Comparison of ENCODE assay signal across 16 mouse cellular contexts in genomic region chr5:129506886-129507285, GRCm38 (mm10).
"Had no signal": no experiment of that assay in that cellular context is flagged by ENCODE, and none has a peak within 500 bp of the region (broad histone marks: within the 10 kb centered on the region; RNA-seq: fewer than 3 reads in every experiment).

No protein-coding gene starts in this region.

- H3K9ac ChIP-seq: neural tube, embryonic 13.5 days; neural tube, embryonic 15.5 days; stomach, embryonic 15.5 days had no signal

- H3K27me3 ChIP-seq: neural tube, embryonic 13.5 days; neural tube, embryonic 15.5 days; stomach, embryonic 15.5 days had no signal

- H3K4me2 ChIP-seq: neural tube, embryonic 13.5 days; neural tube, embryonic 15.5 days; stomach, embryonic 15.5 days had no signal

- H3K9me3 ChIP-seq: neural tube, embryonic 13.5 days; neural tube, embryonic 15.5 days; stomach, embryonic 15.5 days had no signal

- DNase-seq: retina, postnatal 1 day; right cerebral cortex, adult 18-20 months; right cerebral cortex, postnatal 14 days; right cerebral cortex, postnatal 25 days; right cerebral cortex, postnatal 4 days; spleen, adult 18-20 months; thymus, adult 18-20 months; thymus, adult 2 months; thymus, postnatal 14 days; thymus, postnatal 25 days; thymus, postnatal 36 days; thymus, postnatal 4 days had no signal

- H3K27ac ChIP-seq: neural tube, embryonic 13.5 days; neural tube, embryonic 15.5 days; stomach, embryonic 15.5 days; stomach, postnatal 0 days had no signal

- H3K4me3 ChIP-seq: neural tube, embryonic 13.5 days; neural tube, embryonic 15.5 days; stomach, embryonic 15.5 days had no signal
